Mouse (Mus musculus) urinary bladder, postnatal 10 days (tissue): Measurements from ENCODE around the gene Qtrt1.

ENCODE experiments used
- DNase-seq: peaks from one replicate; pipeline ENCODE4 v3.0.0; 2022; ENCODE audit warnings: low spot score

The Qtrt1 gene

DNA sequence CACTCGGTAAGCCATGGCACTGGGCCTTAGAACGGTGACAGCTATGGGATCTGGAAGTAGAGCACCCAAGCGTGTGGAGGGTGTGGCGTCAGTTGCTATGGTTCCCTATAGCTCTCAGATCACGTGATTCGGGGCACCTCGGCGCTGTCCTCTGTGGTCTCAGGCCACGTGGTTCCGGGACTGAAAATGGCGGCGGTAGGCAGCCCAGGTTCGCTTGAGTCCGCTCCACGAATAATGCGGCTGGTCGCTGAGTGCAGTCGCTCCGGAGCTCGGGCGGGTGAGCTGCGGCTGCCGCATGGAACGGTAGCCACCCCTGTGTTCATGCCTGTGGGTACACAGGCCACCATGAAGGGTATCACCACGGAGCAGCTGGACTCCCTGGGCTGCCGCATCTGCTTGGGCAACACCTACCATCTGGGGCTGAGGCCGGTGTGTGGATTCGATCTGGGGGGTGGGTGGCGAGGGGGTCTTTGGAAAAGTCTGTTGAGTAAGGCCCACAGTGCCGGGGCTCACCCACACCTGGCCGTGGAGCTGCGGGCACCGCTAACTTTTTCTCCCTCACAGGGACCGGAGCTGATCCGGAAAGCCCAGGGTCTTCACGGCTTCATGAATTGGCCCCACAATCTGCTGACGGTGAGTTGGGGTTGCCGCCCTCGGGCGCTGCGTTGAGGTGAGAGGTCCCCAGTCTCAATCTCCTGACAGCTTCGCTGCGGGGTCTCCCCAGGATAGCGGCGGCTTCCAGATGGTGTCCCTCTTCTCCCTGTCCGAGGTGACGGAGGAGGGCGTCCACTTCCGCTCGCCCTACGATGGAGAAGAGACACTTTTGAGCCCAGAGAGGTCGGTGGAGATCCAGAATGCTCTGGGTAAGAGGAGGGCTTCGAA lies at the start of gene Qtrt1:
Gene Qtrt1, plus strand, starts transcription at position 169 of the 882 bp plus-strand sequence.
- DNase-seq, result peak; percentile 44

DNA sequence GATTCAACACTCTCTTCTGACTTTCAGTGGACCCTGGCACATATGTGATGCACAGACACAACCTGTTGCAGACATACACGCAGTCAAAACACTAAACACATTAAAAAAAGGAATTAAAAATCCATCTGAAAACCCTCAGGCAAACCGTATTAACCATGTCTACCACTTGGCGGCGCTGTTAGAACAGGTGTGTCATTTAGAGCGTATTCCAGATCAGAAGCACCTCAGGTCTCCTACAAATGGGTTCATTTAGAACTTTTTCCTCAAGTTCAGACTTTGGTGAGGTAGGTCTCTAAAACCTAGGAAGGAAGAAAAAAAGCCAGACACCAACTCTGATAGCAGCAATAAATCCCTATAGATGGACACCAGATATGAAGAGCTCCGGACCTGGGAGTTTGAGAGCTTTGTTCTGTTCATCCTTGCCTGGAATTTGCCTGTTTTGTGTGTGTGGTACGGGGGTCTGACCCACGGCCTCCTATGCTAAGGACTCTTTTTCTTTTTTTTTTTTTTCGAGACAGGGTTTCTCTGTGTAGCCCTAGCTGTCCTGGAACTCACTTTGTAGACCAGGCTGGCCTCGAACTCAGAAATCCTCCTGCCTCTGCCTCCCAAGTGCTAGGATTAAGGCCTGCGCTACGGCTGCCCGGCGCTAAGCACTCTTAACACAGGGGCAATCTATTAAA lies 45.0 kb upstream of the Qtrt1 start:
- no peak for DNase-seq

DNA sequence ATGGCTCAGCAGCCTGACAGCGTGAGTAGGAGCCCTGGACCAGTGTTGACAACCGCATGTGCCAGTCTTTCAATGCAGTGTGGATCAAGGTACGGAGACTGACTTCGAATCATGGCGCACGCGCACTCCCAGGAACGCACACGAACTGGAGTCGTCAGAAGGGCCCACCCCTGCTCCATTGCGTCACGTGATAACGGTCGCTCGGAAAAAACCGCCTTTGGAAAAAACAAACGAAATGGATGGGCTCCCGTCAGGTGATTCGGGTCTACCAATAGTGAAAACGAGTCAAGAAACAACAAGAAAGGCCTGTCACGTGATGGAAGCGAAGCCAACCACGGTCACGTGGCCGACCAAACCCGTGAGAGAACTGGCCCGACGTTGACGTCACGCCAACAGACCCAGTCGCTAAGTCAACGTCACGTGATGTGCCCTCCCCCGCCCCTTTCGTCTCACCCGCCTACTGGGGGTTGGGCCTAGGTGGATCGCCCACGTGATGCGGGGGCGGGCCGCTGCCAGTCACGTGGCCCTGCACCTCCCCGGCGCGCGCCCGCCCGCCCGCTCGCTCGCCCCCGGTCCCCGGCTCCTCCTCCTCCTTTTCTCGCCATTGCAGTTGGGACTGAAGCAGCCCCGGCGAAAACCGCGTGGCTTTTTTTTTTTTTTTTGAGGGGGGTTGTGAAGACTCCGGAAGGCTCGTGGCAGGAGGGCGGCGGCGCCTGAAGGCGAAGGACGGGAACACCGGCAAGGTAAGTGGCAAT lies 44.1 kb upstream of the Qtrt1 start, which contains the start of gene Ilf3:
Gene Ilf3, plus strand, starts transcription at position 515 of the 755 bp plus-strand sequence.
- peak; percentile 100 for DNase-seq

DNA sequence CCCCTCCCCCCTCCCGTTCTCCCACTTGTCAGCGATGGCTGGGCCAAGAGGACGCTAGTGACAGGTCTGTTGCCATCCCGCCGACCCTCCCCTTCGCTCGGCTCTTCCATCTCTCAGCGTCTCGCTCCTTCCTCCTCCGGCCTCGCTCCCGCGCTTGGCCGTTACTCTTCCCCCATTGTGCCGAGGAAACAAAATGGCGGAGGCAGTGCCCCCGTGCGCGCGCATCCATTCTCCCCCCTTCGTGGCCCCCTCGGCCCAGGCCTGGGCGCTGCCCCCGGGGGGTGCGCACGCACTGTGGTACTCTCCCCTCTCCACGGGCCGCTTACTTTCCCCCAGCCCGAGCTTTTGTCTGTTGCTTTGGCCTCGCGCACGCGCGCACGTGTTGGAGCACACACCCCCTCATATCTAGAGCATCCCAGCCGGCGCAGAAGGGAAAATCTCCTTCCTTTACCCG lies 43.5 kb upstream of the Qtrt1 start:
- peak; percentile 41 for DNase-seq

DNA sequence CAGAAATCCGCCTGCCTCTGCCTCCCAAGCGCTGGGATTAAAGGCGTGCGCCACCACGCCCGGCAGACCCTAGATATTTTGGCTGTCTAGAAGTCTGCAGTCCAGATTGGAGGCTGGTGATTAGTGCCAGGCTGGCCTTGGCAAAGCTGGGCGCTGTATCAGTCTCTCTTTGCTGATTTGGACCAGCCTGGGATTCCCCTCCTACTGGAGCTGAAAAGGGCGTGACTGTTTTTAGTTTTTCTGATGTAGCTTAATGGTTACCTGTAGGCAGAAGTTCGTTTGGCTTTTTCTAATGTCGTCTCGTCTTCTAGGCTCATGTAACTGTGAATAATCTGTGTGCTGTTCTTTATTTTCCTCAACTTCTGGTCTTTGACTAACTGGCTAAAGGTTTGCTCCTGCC lies 42.6 kb upstream of the Qtrt1 start:
- DNase-seq, result no peak

DNA sequence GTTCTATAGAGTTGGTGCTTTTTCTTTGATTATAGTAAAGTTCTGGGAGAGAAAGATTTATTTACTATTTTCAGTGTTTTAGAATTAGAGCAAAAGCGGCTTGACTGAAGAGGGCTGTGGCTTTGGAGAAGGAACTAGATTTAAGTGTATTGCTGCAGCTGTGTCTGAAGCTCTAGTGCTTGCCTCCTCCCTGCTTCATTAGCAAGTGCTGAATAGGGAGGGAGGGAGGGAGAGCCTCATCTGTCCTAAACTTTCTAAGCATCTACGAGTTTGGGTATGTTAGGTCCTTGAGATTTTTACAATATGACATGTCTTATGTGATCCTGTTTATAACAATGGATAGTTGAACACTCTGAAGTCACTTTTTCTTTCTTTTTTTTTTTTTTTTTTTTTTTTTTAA lies 40.8 kb upstream of the Qtrt1 start:
- no peak for DNase-seq

DNA sequence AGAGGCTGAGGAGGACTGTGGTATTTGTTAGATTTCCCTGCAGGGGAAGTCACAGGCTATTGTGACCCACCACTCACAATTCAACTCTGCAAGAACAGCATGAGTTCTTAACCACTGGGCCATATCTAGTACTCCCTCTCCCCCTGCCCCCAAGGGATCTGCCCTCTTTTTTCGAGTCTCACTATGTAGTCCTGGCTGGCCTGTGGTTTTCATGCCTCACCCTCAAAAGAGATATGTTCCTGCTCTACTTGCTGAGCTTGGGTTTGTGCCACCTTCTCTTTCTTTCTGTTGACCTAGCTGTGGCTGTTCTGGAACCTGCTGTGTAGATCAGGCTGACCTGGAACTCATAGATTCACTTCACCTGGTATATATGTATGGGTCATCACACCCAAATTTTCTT lies 39.1 kb upstream of the Qtrt1 start:
- no peak for DNase-seq

DNA sequence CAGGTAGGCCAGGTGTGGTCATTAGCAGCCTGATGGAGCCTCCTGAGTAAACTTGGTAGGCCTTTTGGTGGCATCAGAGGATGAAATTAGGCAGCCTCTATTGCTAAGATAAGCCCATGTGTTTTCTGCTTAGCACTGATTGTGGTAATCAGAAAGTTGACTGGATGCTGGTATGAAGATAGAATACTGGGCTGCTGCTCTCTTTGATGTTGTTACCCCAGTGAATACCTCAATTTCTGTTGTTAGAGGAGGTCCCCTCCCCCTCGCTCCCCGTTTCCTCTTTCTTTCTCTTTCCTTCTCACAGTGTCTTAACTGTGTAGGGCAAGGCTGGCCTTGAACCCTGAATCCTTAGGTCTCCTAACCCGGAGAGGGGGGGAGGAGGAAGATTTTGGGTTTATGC lies 32.4 kb upstream of the Qtrt1 start:
- DNase-seq, result no peak

DNA sequence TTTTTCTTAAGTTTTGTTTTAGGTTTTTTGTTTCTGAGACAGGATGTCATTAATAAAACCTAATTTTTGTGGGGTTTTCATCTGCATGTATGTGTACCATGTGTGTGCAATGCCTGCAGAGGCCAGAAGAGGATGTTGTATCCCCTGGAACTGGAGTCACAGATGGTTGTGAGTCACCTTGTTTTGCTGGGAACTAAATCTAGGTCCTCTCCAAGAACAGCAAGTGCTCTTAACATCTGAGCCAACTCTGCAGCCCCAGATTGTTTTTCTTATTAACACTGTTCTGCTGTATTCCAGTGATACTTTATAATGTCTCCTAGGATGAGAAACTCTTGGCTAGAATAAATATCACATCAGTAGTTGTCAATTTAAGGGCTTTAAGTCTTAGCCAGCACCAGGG lies 30.8 kb upstream of the Qtrt1 start:
- no peak for DNase-seq

DNA sequence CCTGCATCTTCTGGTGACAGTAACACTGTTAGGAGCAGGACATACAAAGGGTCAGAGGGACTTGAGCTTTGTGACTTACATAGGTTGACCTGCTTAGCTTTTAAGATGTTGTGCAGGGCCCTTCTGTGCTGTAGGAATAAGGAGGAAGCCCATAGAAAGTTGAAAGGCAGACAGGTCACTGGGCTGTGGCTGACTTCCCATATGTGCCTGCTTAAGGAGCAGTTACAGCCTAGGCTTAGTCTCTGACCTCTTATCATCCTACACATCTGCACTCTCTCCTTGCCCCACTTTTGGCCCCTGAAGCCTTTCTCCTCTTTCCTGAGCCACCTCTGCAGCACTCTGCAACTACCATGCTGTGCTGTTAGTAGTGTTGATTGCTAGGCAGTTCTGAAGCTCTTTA lies 27.7 kb upstream of the Qtrt1 start:
- no peak for DNase-seq

DNA sequence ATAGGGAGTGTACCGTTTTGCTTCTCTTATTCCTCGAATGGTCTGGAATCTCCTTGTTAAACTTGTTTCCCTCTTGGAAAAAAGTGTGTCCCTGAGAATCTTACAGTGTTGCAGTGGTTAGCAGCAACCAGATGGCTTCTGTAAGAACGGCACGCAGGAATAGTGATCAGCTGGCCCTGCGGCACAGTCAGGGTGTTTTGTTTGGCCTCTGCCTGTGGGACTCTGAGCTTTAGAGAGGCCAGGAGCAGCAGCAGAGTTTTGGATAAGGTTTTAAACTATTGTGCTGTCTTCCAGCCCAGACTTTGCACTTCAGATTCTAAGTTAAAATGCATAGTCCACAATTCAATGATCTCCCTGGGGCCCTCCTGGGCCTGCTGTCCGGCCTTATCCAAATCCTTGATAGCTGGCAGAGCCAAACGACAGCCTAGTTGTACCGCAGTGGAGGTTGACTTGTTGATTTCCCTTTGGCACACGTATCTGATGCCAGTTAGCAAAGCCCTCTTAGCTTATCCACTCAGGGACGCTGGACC lies 18.9 kb upstream of the Qtrt1 start:
- DNase-seq, result no peak

DNA sequence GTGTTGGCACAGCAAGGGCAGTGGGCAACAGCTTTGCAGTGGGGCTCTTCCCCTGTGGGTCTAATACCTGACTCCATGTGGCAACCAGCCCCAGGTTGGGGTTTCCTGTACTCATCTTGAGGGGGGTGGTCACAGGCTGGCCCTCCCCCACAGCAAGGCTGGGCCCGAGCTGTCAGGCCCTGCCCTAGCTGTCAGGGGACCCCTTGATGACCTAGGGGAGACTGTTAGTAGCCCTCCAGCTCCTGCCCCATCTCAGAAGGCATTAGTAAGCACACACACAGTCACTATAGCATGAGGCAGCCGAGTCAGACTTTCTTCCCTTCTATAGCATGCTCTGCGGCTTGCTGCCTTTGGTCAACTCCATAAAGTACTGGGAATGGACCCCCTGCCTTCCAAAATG lies 15.9 kb upstream of the Qtrt1 start:
- DNase-seq, result no peak

DNA sequence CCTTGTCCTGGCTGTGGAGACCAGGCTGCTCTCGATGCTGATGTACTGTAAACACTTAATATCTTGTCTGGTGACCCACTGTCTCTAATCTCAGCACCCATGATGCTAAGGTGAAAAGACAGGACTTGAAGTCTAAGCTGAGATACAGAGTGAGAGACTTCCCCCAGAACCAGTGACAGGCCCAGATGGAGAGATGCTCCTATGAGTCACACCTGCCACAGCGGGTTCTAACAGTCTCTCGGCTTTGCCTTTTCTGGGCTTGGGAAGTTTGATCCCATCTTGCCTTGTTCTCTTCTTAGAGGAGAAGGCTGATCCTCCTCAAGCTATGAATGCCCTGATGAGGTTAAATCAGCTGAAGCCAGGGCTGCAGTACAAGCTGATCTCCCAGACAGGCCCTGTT lies 14.5 kb upstream of the Qtrt1 start:
- DNase-seq, result no peak

DNA sequence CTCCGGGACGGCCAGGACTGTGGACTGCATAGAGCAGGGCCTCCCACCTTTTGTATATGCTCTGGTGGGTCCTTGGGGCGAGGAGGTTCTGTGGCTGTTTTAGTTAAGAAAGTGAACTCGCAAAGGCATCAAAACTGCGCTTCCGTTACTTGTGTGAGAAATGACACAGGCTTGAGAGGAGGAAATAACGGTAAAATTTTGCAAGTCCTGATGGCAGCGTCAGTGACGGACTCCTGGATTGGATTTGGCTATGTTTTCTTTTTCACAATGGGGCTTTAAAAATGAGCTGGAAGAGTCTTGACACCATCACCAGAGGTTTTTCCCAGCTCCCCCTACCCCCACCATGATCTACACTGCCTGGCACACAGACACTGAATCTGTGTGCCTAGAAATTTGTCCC lies 10.6 kb upstream of the Qtrt1 start:
- no peak for DNase-seq

DNA sequence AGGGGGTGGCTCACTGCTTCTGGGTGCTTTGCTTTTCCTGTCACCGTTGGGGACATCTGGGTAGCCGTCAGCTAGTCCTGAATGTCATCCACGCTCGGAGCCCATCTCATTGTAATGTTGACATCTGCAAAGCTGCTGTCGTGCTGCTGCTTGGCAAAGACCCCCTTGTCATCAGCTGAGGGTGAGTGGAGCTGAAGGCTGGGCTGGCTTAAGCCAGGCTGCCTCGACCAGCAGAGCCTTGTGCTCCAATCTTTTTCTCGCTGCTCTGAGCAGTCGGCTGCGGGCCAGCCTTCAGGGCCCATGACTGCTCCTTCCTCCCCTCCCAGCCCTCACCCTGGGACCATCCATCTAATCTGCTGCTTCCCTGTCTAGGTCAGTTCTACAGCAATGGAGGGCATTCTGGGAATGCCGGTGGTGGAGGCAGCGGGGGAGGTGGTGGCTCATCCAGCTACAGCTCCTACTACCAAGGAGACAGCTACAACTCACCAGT lies 8.8 kb upstream of the Qtrt1 start:
- no peak for DNase-seq

DNA sequence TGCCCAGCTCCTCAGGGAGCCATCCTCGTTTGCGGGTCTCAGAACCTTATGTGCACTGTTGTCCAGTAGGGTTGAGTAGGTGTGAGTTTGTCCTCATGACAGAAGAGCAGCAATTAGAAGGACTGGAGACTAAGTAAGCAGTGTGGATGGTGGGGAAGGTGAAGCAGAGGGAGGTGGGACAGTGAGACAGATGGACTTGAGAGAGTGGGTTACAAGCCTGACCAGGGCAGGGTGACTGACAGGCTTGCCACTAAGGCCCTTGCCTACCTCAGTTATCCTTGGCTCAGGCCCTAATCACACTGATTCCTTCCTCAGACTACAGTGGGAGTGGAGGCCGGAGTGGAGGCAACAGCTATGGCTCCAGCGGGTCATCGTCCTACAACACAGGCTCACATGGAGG lies 7.9 kb upstream of the Qtrt1 start:
- no peak for DNase-seq

DNA sequence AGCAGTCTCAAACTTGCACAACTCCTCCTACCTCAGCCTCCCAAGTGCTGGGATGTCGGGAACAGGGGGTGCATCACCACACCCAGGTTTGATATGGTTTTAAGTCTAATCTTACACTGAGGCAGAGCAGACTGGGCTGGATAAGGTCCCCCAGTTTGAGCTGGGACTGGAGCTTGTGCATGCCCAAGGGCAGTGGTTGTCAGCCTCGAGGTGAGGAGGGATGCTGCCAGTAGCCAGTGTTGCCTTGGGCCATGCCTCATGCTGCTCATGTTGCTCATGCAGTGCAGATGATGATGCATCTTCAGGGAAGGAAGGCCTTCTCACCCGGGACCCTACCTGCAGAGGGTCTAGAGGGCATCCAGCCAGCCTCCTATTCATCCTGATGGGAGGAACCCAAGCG lies 6.1 kb upstream of the Qtrt1 start:
- no peak for DNase-seq

DNA sequence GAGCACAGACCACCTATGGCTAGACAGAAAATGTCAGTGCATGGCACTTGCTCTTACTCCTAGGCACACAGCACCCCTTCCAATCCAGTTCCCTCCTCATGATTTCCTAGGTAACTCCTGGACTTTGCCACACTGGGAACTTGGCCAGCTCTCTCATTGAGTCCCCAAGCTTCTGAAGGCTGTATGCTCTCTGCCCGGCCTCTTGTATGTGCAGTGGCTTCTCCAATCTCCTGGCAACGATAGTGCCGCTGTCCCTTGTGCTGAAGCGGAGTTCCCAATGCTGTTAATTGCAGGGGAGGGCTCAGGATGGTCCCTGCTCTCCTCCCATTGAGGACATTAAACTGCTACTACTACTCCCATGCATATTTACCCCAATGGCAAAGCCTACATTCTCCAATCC lies 3.7 kb upstream of the Qtrt1 start:
- no peak for DNase-seq

DNA sequence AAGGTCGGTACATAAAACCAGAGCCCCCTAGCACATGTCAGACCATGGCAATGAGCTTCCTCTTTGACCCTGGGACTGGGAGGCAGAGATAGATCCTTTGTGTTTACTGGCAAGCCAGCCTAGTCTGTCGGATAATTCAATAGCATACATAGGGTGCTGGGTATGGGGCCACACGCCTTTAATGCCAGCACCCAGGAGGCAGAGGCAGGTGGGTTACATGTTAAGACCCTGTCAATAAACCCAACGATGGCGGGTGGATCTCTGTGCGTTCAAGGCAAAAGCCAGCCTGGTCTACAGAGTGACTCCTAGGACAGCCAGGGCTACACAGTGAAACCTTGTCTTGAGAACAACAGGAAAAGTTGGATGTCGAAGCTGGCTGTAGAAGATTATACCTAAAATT lies 3.0 kb upstream of the Qtrt1 start:
- DNase-seq, result no peak

DNA sequence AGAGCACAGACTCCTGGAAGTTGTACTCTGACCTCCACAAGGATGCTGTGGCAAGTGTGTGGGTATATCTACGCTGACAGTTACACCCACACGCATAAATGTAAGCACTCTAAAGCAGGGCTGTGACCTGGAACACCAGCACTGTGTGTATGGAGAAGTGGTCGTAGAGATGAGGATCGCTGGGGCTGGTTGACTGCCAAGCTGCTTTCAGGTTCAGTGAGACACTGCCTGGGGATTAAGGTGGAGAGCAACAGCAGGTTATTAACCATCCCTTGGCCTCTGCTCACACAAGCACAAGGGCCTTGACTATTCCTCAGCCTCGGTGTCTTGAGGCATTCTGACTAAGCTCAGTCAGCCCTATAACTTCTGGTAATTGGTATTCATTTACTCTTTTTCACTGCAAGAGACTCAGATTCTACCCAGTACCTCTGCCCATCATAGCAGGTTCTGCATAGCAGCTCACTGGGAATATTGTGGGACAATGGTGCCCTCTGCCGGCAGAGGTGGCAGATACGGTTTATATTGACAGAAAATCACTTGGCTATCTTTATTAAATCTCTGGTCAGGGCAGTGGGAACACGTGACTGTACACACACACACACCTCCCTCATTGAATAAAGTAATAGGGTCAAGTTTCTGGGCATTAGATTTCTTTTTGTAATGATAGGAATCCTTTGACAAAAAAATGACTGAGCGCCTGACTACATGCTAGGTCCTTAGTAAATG lies 1.9 kb upstream of the Qtrt1 start:
- DNase-seq, result no peak

DNA sequence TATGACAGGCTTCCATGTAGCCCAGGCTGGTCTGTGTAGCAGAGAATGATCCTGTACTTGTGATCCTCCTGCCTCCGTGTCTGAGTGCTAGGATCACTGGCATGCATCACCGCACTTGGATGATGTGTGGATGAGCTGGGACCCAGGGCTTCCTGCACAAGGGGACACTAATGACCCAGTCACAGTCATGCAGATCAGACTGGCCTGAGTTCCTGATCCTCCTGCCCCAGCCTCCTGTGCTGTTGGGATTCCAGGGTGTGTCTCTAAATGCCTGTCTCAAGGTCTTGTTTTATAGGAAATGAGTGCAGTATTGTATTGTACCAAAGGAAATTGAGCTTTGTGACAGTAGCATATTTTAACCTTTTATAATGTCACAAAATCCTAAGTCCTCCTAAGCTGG lies 6.2 kb downstream of the Qtrt1 start:
- DNase-seq, result no peak

DNA sequence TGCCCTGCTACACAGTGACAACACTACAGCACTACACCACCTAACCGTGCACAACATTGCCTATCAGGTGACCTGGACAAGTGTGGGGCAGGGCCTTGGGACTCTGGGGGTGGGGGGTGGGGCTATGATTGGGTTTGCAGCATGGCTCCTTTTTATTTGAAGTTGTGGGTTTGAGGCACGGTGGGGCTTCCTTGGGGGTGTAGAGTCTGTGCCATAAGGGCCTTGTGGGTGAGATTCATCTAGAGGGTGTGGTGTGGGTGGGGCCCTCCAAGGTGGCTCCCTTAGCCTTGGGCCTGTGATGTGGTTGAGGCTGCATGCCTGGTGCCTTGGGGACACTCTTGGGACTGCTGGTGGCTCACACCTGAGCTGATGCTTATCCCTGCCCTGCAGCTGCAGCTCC lies 8.0 kb downstream of the Qtrt1 start:
- no peak for DNase-seq
